Mouse (Mus musculus): Measurements from ENCODE around the gene Atp5s. TPM values are rescaled to one million over a fixed set of nuclear protein-coding genes. Genes with fewer than 3 reads are reported as not detected.
A peak's percentile ranks its signal among the peaks of the same experiment; 100 is the strongest.

The Atp5s gene
- polyA plus RNA-seq, 1 experiment from 2014 or later, result 25.1 TPM

GRCm38 (mm10) chr12:69765543-69765942 is 40.8 kb downstream of the Atp5s start:
- Histone ChIP-seq H3K9ac (ENCODE audit: low read length) (no peak overlapping the region), H3K9me3 (replicated peaks; ENCODE audit: control insufficient read depth, low read length) (no peaks in the 10 kb centered on the region), H3K4me1 (ENCODE audit: control insufficient read depth, insufficient read depth, low read length) (no peaks in the 10 kb centered on the region), H3K27ac (ENCODE audit: low read length) (no peak overlapping the region), H3K4me2 (ENCODE audit: low read depth, low read length) (no peak overlapping the region), H3K36me3 (ENCODE audit: control insufficient read depth, insufficient read depth, low read length) (no peaks in the 10 kb centered on the region), H3K4me3 (replicated peaks; ENCODE audit: low read length) (no peak overlapping the region), H3K27me3 (ENCODE audit: control insufficient read depth, insufficient read depth, low read length) (no peaks in the 10 kb centered on the region)
- ATAC-seq (ENCODE audit: insufficient read depth, low FRiP score), result no peak
- WGBS, result 55% methylated on average over 9 of the region's 9 CpGs

- ATAC-seq (ENCODE audit: insufficient read depth, low FRiP score), result no peak
- H3K27me3 ChIP-seq (ENCODE audit: control insufficient read depth, insufficient read depth, low read length), result no peaks in the 10 kb centered on the region
- no peaks in the 10 kb centered on the region for H3K4me1 ChIP-seq (ENCODE audit: control insufficient read depth, insufficient read depth, low read length)
- H3K27ac ChIP-seq (ENCODE audit: low read length), result no peak overlapping the region
- H3K9ac ChIP-seq (ENCODE audit: low read length), result no peak overlapping the region
- no peak overlapping the region for H3K4me3 ChIP-seq (replicated peaks; ENCODE audit: low read length)
- H3K9me3 ChIP-seq (replicated peaks; ENCODE audit: control insufficient read depth, low read length), result no peaks in the 10 kb centered on the region
- WGBS, result 77% methylated on average over 10 of the region's 10 CpGs
- no peaks in the 10 kb centered on the region for H3K36me3 ChIP-seq (ENCODE audit: control insufficient read depth, insufficient read depth, low read length)
- H3K4me2 ChIP-seq (ENCODE audit: low read depth, low read length), result no peak overlapping the region
Observed at GRCm38 (mm10) chr12:69766185-69766904, 41.6 kb downstream of the Atp5s start.

GRCm38 (mm10) chr12:69767476-69768258 is 42.9 kb downstream of the Atp5s start:
- H3K27me3 ChIP-seq (ENCODE audit: control insufficient read depth, insufficient read depth, low read length), result no peaks in the 10 kb centered on the region
- 58% methylated on average over 9 of the region's 9 CpGs for WGBS
- no peak overlapping the region for H3K4me2 ChIP-seq (ENCODE audit: low read depth, low read length)
- no peaks in the 10 kb centered on the region for H3K9me3 ChIP-seq (replicated peaks; ENCODE audit: control insufficient read depth, low read length)
- no peak overlapping the region for H3K9ac ChIP-seq (ENCODE audit: low read length)
- H3K27ac ChIP-seq (ENCODE audit: low read length), result no peak overlapping the region
- H3K4me1 ChIP-seq (ENCODE audit: control insufficient read depth, insufficient read depth, low read length), result no peaks in the 10 kb centered on the region
- ATAC-seq (ENCODE audit: insufficient read depth, low FRiP score), result no peak
- H3K4me3 ChIP-seq (replicated peaks; ENCODE audit: low read length), result no peak overlapping the region
- no peaks in the 10 kb centered on the region for H3K36me3 ChIP-seq (ENCODE audit: control insufficient read depth, insufficient read depth, low read length)

GRCm38 (mm10) chr12:69768841-69769240 is 44.1 kb downstream of the Atp5s start:
- ATAC-seq (ENCODE audit: insufficient read depth, low FRiP score), result no peak
- Histone ChIP-seq H3K27me3 (ENCODE audit: control insufficient read depth, insufficient read depth, low read length) (no peaks in the 10 kb centered on the region), H3K27ac (ENCODE audit: low read length) (no peak overlapping the region), H3K36me3 (ENCODE audit: control insufficient read depth, insufficient read depth, low read length) (no peaks in the 10 kb centered on the region), H3K9me3 (replicated peaks; ENCODE audit: control insufficient read depth, low read length) (no peaks in the 10 kb centered on the region), H3K4me3 (replicated peaks; ENCODE audit: low read length) (no peak overlapping the region), H3K4me2 (ENCODE audit: low read depth, low read length) (no peak overlapping the region), H3K4me1 (ENCODE audit: control insufficient read depth, insufficient read depth, low read length) (no peaks in the 10 kb centered on the region), H3K9ac (ENCODE audit: low read length) (no peak overlapping the region)
- 76% methylated on average over 2 of the region's 2 CpGs for WGBS

GRCm38 (mm10) chr12:69776607-69777340 is 52.0 kb downstream of the Atp5s start:
- WGBS, result 48% methylated on average over 11 of the region's 11 CpGs
- peaks cover 6% of the 10 kb centered on the region; the same call in 1 of the 2 replicates for H3K4me1 ChIP-seq (ENCODE audit: control insufficient read depth, insufficient read depth, low read length)
- H3K9me3 ChIP-seq (replicated peaks; ENCODE audit: control insufficient read depth, low read length), result no peaks in the 10 kb centered on the region
- H3K9ac ChIP-seq (ENCODE audit: low read length), result no peak overlapping the region
- no peak overlapping the region for H3K27ac ChIP-seq (ENCODE audit: low read length)
- H3K36me3 ChIP-seq (ENCODE audit: control insufficient read depth, insufficient read depth, low read length), result no peaks in the 10 kb centered on the region
- ATAC-seq (ENCODE audit: insufficient read depth, low FRiP score), result peak; percentile 40; the same call in 1 of the 2 replicates
- no peak overlapping the region for H3K4me2 ChIP-seq (ENCODE audit: low read depth, low read length)
- no peak overlapping the region for H3K4me3 ChIP-seq (replicated peaks; ENCODE audit: low read length)
- no peaks in the 10 kb centered on the region for H3K27me3 ChIP-seq (ENCODE audit: control insufficient read depth, insufficient read depth, low read length)

GRCm38 (mm10) chr12:69777341-69777730 is 52.6 kb downstream of the Atp5s start:
- WGBS, result 80% methylated on average over 6 of the region's 6 CpGs
- H3K9me3 ChIP-seq (replicated peaks; ENCODE audit: control insufficient read depth, low read length), result no peaks in the 10 kb centered on the region
- no peak overlapping the region for H3K4me2 ChIP-seq (ENCODE audit: low read depth, low read length)
- no peak overlapping the region for H3K9ac ChIP-seq (ENCODE audit: low read length)
- H3K4me1 ChIP-seq (ENCODE audit: control insufficient read depth, insufficient read depth, low read length), result peaks cover 6% of the 10 kb centered on the region; the same call in 1 of the 2 replicates
- H3K4me3 ChIP-seq (replicated peaks; ENCODE audit: low read length), result no peak overlapping the region
- H3K36me3 ChIP-seq (ENCODE audit: control insufficient read depth, insufficient read depth, low read length), result no peaks in the 10 kb centered on the region
- ATAC-seq (ENCODE audit: insufficient read depth, low FRiP score), result no peak
- H3K27ac ChIP-seq (ENCODE audit: low read length), result no peak overlapping the region
- H3K27me3 ChIP-seq (ENCODE audit: control insufficient read depth, insufficient read depth, low read length), result no peaks in the 10 kb centered on the region

- H3K9ac ChIP-seq (ENCODE audit: low read length), result no peak overlapping the region
- 62% methylated on average over 2 of the region's 2 CpGs for WGBS
- no peak overlapping the region for H3K4me2 ChIP-seq (ENCODE audit: low read depth, low read length)
- H3K9me3 ChIP-seq (replicated peaks; ENCODE audit: control insufficient read depth, low read length), result no peaks in the 10 kb centered on the region
- H3K27me3 ChIP-seq (ENCODE audit: control insufficient read depth, insufficient read depth, low read length), result no peaks in the 10 kb centered on the region
- ATAC-seq (ENCODE audit: insufficient read depth, low FRiP score), result no peak
- no peak overlapping the region for H3K27ac ChIP-seq (ENCODE audit: low read length)
- peaks cover 6% of the 10 kb centered on the region; the same call in 1 of the 2 replicates for H3K4me1 ChIP-seq (ENCODE audit: control insufficient read depth, insufficient read depth, low read length)
- no peak overlapping the region for H3K4me3 ChIP-seq (replicated peaks; ENCODE audit: low read length)
- H3K36me3 ChIP-seq (ENCODE audit: control insufficient read depth, insufficient read depth, low read length), result no peaks in the 10 kb centered on the region
Observed at GRCm38 (mm10) chr12:69777957-69778356, 53.2 kb downstream of the Atp5s start.

- H3K4me2 ChIP-seq (ENCODE audit: low read depth, low read length), result no peak overlapping the region
- ATAC-seq (ENCODE audit: insufficient read depth, low FRiP score), result no peak
- no peak overlapping the region for H3K9ac ChIP-seq (ENCODE audit: low read length)
- H3K27me3 ChIP-seq (ENCODE audit: control insufficient read depth, insufficient read depth, low read length), result no peaks in the 10 kb centered on the region
- no peak overlapping the region for H3K27ac ChIP-seq (ENCODE audit: low read length)
- WGBS, result 74% methylated on average over 8 of the region's 8 CpGs
- H3K4me1 ChIP-seq (ENCODE audit: control insufficient read depth, insufficient read depth, low read length), result peaks cover 6% of the 10 kb centered on the region; the same call in 1 of the 2 replicates
- H3K9me3 ChIP-seq (replicated peaks; ENCODE audit: control insufficient read depth, low read length), result no peaks in the 10 kb centered on the region
- H3K36me3 ChIP-seq (ENCODE audit: control insufficient read depth, insufficient read depth, low read length), result no peaks in the 10 kb centered on the region
- H3K4me3 ChIP-seq (replicated peaks; ENCODE audit: low read length), result no peak overlapping the region
Observed at GRCm38 (mm10) chr12:69781480-69781879, 56.7 kb downstream of the Atp5s start.

All from stomach, embryonic 16.5 days (tissue).